Mouse (Mus musculus): ENCODE results near the gene Ddah2. TPM values are rescaled to one million over a fixed set of nuclear protein-coding genes. Genes with fewer than 3 reads are reported as not detected.

Gene Ddah2
- polyA plus RNA-seq, 1 experiment, result 322 TPM

- no peak for DNase-seq (ENCODE audit: low read depth)
- TF ChIP-seq CTCF (IDR thresholded peaks at IDR 0.05; ENCODE audit: borderline replicate concordance, extremely low read depth, insufficient read depth, insufficient read length), result no peak
- TF ChIP-seq POLR2A (IDR thresholded peaks at IDR 0.05; ENCODE audit: borderline replicate concordance, extremely low read depth, insufficient read depth, insufficient read length, poor library complexity, severe bottlenecking), result no peak
These were observed 12.8 kb upstream of the Ddah2 start for GRCm38 (mm10) chr17:35045807-35046680.

DNA sequence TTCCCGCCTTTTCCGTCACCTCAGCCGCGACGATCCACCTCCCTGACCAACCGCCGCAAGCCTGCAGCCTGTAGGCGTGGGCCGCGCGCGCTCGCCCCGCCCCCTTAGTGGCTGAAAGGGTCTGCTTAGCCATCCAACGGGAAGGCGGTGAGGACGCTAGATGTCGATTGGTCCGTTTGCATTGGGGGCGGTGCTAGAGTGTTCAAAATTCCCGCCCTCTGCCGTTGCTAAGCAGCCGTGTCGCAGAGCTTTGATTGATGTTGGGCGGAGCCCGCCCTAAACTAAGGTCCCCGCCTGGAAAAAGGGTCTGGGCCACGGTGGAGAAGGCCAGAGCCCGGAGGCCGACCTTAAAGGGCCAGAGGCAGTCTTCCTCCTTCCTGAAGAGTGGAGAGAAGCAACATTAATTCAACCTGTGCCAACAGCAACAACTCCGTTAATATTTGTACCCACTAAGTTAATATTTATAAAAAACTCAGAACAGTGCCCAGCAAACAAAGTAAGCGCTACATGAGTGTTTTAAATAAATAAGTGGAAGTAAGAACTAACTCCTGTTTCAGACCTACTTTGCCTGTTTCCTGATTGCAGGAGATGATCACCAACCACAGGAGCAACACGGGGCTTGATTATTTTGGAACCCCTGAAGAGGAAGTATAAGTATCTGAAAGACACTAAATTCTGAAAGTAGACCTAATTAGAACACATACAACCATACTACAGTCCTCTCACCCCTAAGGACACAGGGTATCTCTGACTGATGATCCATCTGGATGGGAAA lies 12.0 kb upstream of the Ddah2 start, which contains the start of gene Msh5:
TSS of gene Msh5 (minus strand) at position 65 of the 775 bp plus-strand sequence.
- DNase-seq (ENCODE audit: low read depth), result peak; percentile 99
- no peak for TF ChIP-seq CTCF (IDR thresholded peaks at IDR 0.05; ENCODE audit: borderline replicate concordance, extremely low read depth, insufficient read depth, insufficient read length)
- no peak for TF ChIP-seq POLR2A (IDR thresholded peaks at IDR 0.05; ENCODE audit: borderline replicate concordance, extremely low read depth, insufficient read depth, insufficient read length, poor library complexity, severe bottlenecking)

DNA sequence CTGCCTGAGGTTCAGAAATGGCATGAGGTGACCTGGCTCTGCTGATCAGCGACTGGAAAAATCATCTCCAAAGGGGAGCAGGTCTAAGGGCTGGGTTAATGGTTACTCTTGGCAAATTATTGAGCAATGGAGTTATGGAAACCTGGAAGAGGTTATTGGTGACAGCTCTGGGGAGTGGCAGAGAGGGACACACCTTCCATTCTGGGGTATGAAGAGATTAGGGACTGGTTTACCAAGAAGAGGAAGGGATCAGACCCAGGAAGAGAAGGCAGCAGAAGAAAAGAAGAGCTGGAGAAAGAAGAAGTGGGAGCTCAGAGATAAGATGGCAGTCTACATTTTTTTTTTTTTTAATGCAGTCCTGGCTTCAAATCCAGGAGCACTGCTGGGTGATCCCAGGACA lies 11.1 kb upstream of the Ddah2 start:
- no peak for DNase-seq (ENCODE audit: low read depth)
- TF ChIP-seq POLR2A (IDR thresholded peaks at IDR 0.05; ENCODE audit: borderline replicate concordance, extremely low read depth, insufficient read depth, insufficient read length, poor library complexity, severe bottlenecking) (no peak), CTCF (IDR thresholded peaks at IDR 0.05; ENCODE audit: borderline replicate concordance, extremely low read depth, insufficient read depth, insufficient read length) (no peak)

DNA sequence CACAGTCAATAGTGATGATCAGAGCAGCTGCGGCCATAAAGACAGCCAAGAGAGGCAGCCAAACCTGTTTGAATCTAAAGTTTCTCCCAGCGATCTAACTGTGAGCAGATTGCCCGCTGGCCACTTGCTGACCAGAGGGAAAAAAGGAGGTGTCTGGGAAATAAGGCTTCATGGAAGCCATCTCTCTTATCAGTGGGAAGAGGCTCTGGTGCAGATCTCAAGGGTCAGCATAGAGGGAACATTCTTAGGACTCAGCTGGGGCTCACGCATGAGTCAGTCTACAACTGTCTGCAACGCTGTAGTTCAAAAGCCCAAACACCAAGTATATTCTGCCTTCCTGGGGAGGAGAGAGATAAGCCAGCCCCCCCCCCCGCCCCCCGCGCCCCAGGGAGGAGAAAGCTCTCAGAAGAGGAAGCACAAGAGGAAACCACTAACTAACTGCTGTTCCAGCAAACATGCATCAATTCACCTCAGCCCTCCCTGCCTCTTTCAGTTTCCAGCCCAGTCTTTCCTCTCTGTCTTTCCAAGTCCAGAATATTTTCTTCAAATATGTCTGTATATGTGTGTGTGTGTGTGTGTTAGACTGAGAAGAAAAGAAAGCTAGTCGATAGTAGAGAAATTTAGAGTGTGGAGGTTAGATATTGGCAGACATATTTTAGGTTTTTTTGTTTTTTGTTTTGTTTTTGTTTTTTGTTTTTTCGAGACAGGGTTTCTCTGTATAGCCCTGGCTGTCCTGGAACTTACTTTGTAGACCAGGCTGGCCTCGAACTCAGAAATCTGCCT lies 10.5 kb upstream of the Ddah2 start:
- no peak for DNase-seq (ENCODE audit: low read depth)
- TF ChIP-seq POLR2A (IDR thresholded peaks at IDR 0.05; ENCODE audit: borderline replicate concordance, extremely low read depth, insufficient read depth, insufficient read length, poor library complexity, severe bottlenecking), result no peak
- no peak for TF ChIP-seq CTCF (IDR thresholded peaks at IDR 0.05; ENCODE audit: borderline replicate concordance, extremely low read depth, insufficient read depth, insufficient read length)

DNA sequence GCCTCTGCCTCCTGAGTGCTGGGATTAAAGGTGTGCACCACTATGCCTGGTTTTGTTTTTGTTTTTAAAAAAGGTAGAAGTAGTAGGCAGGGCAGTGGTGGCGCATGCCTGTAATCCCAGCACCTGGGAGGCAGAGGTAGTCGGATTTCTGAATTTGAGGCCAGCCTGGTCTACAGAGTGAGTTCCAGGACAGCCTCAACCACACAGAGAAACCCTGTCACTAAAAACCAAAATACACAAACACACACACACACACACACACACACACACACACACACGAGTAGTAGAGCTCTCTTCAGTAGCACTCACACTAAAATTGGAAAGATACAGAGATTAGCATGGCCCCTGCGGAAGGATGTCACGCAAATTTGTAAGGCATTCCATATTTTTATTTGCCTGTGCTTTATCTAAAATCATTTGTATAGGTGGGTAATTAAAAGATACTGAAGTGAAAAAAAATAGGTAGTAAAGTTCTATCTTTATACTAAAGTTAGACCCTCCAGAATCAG lies 9.8 kb upstream of the Ddah2 start:
- TF ChIP-seq POLR2A (IDR thresholded peaks at IDR 0.05; ENCODE audit: borderline replicate concordance, extremely low read depth, insufficient read depth, insufficient read length, poor library complexity, severe bottlenecking) (no peak), CTCF (IDR thresholded peaks at IDR 0.05; ENCODE audit: borderline replicate concordance, extremely low read depth, insufficient read depth, insufficient read length) (no peak)

GRCm38 (mm10) chr17:35049561-35050016 lies 9.2 kb upstream of the Ddah2 start, which contains the start of gene Clic1:
TSS of gene Clic1 (plus strand) at chr17:35049966.
- 0 out of 2 replicates have a peak, but pooled peaks have one; percentile 14 for TF ChIP-seq POLR2A (IDR thresholded peaks at IDR 0.05; ENCODE audit: borderline replicate concordance, extremely low read depth, insufficient read depth, insufficient read length, poor library complexity, severe bottlenecking)
- TF ChIP-seq CTCF (IDR thresholded peaks at IDR 0.05; ENCODE audit: borderline replicate concordance, extremely low read depth, insufficient read depth, insufficient read length), result no peak
- DNase-seq (ENCODE audit: low read depth), result peak; percentile 88

More for the DNA sequence above, 9.8 kb upstream of the Ddah2 start:
- DNase-seq (ENCODE audit: low read depth), result no peak

DNA sequence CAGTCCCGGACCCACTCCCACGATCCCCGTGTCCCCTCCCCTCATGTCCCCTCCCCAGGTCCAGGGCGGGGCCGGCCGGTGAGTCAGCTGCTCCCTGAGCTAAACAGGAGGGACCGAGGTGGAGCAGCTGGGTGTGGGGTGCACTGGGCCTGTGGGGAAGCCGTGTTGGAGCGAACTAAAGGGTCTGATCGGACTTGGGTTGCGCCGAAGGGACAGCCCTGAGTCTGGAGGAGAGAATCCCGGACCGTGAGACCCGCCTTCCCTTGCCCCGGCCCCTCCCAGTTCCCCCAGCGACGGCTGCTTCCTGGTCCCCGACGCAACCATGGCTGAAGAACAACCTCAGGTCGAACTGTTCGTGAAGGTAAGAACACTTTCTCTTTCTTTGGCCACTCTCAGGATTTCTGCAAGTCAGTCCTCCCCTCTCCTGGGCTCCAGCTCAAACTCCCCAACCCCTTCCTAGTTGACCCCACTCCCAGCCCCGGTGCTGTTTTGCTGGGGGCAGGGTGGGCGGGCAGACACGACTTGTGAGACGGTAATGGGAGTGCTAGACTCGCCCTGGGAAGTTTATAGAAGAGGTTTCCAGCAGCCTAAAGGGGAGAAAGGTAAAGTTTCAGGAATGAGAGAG lies 8.6 kb upstream of the Ddah2 start:
- peak; percentile 70 for DNase-seq (ENCODE audit: low read depth)
- TF ChIP-seq POLR2A (IDR thresholded peaks at IDR 0.05; ENCODE audit: borderline replicate concordance, extremely low read depth, insufficient read depth, insufficient read length, poor library complexity, severe bottlenecking) (no peak), CTCF (IDR thresholded peaks at IDR 0.05; ENCODE audit: borderline replicate concordance, extremely low read depth, insufficient read depth, insufficient read length) (no peak)

GRCm38 (mm10) chr17:35051156-35052086 lies 7.4 kb upstream of the Ddah2 start:
- TF ChIP-seq POLR2A (IDR thresholded peaks at IDR 0.05; ENCODE audit: borderline replicate concordance, extremely low read depth, insufficient read depth, insufficient read length, poor library complexity, severe bottlenecking) (no peak), CTCF (IDR thresholded peaks at IDR 0.05; ENCODE audit: borderline replicate concordance, extremely low read depth, insufficient read depth, insufficient read length) (no peak)
- DNase-seq (ENCODE audit: low read depth), result peak; percentile 84

- TF ChIP-seq CTCF (IDR thresholded peaks at IDR 0.05; ENCODE audit: borderline replicate concordance, extremely low read depth, insufficient read depth, insufficient read length) (no peak), POLR2A (IDR thresholded peaks at IDR 0.05; ENCODE audit: borderline replicate concordance, extremely low read depth, insufficient read depth, insufficient read length, poor library complexity, severe bottlenecking) (no peak)
- no peak for DNase-seq (ENCODE audit: low read depth)
These were observed 6.5 kb upstream of the Ddah2 start for GRCm38 (mm10) chr17:35052271-35052798.

All from brain, embryonic 14.5 days (tissue).